8 mouse cellular contexts compared by ENCODE assay signal in the genomic region with DNA sequence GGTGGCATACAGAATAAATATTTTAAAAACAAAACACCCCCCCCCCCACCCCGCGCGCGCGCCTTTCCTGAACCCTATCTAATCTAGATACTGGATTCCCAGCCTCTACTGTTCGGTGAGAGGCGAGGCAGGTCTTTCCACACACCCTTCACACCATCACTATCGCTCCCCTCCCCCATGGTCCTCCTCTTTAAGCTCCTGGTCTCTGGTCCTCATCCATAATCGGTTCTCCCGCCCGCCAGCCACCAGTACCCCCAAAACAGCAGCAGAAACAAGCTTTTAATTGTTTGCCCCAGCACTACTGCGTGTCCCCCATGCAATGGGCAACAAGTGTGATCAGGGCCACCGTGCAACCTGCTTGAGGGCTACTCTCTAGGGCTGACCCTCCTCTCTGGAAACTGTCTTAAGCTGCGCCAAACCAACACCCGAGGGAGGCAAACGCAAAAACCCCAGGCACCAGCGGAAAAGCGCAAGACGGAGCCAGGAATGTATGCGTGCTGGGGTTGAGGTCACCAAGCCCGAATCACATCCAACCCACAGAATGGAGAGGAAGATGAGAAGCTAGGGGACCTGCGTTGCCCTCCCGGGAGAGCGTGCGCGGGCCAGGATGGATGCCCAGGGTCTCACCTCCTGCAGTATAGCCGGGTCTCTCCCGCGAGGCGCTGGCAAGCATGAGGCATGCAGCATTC. TPM values are rescaled to one million over a fixed set of nuclear protein-coding genes. Genes with fewer than 3 reads are reported as not detected.
DNase-seq lines count a peak whose midpoint lies in the region; ATAC-seq lines count a peak whose summit lies in the region.

No protein-coding gene starts in this region.

- no peaks in the 10 kb centered on the region for H3K9me3 ChIP-seq in heart, embryonic 12.5 days (replicated peaks)

- H3K4me1 ChIP-seq in heart, embryonic 12.5 days (replicated peaks) = peaks cover 15% of the 10 kb centered on the region

- intact Hi-C loops in left cerebral cortex, postnatal 36 days (cut with DNase I) = loop anchor here (5.0 kb wide), 2 partner anchors 290 to 315 kb away; no protein-coding TSS in a partner anchor

- peak; percentile 90 for DNase-seq in heart, adult 11 months
- no peak for DNase-seq in heart, adult 9 months (ENCODE audit: low spot score in 2 of 2)
- peak; percentile 4 to 15 for DNase-seq in cerebellum, postnatal 36 days
- peak; percentile 24 to 30 for DNase-seq in left cerebral cortex, postnatal 36 days (ENCODE audit: low spot score in 2 of 2)
- DNase-seq in neural tube, embryonic 10.5 days (ENCODE audit: extremely low spot score, low spot score) = peak; percentile 53
- no peak for DNase-seq in spleen, postnatal 4 days (ENCODE audit: low spot score in 2 of 2)

- H3K27me3 ChIP-seq in heart, embryonic 12.5 days (replicated peaks) = peaks cover 38% of the 10 kb centered on the region

- ATAC-seq in heart, embryonic 12.5 days (ENCODE audit: insufficient number of reproducible peaks, low FRiP score) = no peak
- ATAC-seq in megakaryocyte progenitor cell, adult 5-6 weeks (replicated peaks; ENCODE audit: poor library complexity) = no peak

- no peak overlapping the region for H3K27ac ChIP-seq in heart, embryonic 12.5 days (ENCODE audit: poor library complexity, severe bottlenecking)

- H3K36me3 ChIP-seq in heart, embryonic 12.5 days = no peaks in the 10 kb centered on the region

- H3K4me3 ChIP-seq in heart, embryonic 12.5 days = peak overlapping the region; percentile 66

- no peak overlapping the region for H3K9ac ChIP-seq in heart, embryonic 12.5 days

- WGBS in heart, embryonic 12.5 days = 2% methylated on average over 30 of the region's 30 CpGs

- H3K4me2 ChIP-seq in heart, embryonic 12.5 days = peak overlapping the region; percentile 100

RNA-seq across cellular contexts. Expression of gene Kcnk2, which starts 59.5 kb away (rescaled TPM):
- polyA plus RNA-seq in heart, embryonic 12.5 days (2016; fragmentation: Nextera tagmentation; extraction: Ambion mirVana) = 0.45 and 0.90 TPM in 2 replicates
- total RNA-seq in left cerebral cortex, postnatal 36 days (2021) = 10 to 100 TPM; 59.7 to 62.9 TPM
- total RNA-seq in megakaryocyte progenitor cell, adult 5-6 weeks (2015) = not detected in 2 replicates
- total RNA-seq in megakaryocyte progenitor cell, adult 5-6 weeks (2017) = not detected in 2 replicates

Comparison
In these comparisons a context has a peak if more than half of its experiments do, and no peak if none do; other contexts are left out.
1. DNase-seq: peak in heart, adult 11 months (single experiment), cerebellum, postnatal 36 days (2 of 2), left cerebral cortex, postnatal 36 days (2 of 2) and neural tube, embryonic 10.5 days (single experiment); none in heart, adult 9 months (0 of 2) and spleen, postnatal 4 days (0 of 2).
2. RNA of gene Kcnk2, which starts 59.5 kb away (total RNA-seq): 59.7 to 62.9 TPM in left cerebral cortex, postnatal 36 days; not detected in megakaryocyte progenitor cell, adult 5-6 weeks; every median in the first group is over 10 times any median in the second.